Mouse (Mus musculus) heart, embryonic 16.5 days (tissue): ENCODE results near the gene Myt1. TPM values are rescaled to one million over a fixed set of nuclear protein-coding genes. Genes with fewer than 3 reads are reported as not detected.

ENCODE experiments used
- ATAC-seq: fragments of 200-750 bp; cut with Nextera tagmentation; replicated peaks from 2 replicates; pipeline ENCODE4 v1.8.0; 2017; ENCODE audit warnings: moderate number of reproducible peaks; ENCODE audit not compliant: insufficient read depth, low FRiP score; ENCODE audit errors: extremely low read depth
- H3K27ac ChIP-seq: fragments of 300-500 bp; sonication (generic); 2 replicates; pipeline ENCODE4 v1.5.1; 2014; ENCODE audit warnings: mild to moderate bottlenecking, low read length, control low read depth, moderate library complexity
- H3K27me3 ChIP-seq: fragments of 300-500 bp; sonication (generic); 2 replicates; pipeline ENCODE4 v1.6.1; 2014; ENCODE audit warnings: low read length, mixed read lengths; ENCODE audit not compliant: control insufficient read depth, insufficient read depth
- H3K36me3 ChIP-seq: fragments of 300-500 bp; sonication (generic); 2 replicates; pipeline ENCODE4 v1.6.1; 2014; ENCODE audit not compliant: control insufficient read depth, insufficient read depth
- H3K4me1 ChIP-seq: fragments of 300-500 bp; sonication (generic); 2 replicates; pipeline ENCODE4 v1.6.1; 2014; ENCODE audit warnings: low read length, mixed read lengths; ENCODE audit not compliant: control insufficient read depth, insufficient read depth
- H3K4me2 ChIP-seq: fragments of 300-500 bp; sonication (generic); 2 replicates; pipeline ENCODE4 v1.6.1; 2014; ENCODE audit warnings: low read depth, mild to moderate bottlenecking, control low read depth, low read length
- H3K4me3 ChIP-seq: fragments of 300-500 bp; sonication (generic); 2 replicates; pipeline ENCODE4 v1.5.1; 2014; ENCODE audit warnings: mild to moderate bottlenecking, control low read depth, low read length
- H3K9ac ChIP-seq: fragments of 300-500 bp; sonication (generic); 2 replicates; pipeline ENCODE4 v1.6.1; 2014; ENCODE audit warnings: low read length, control low read depth
- H3K9me3 ChIP-seq: fragments of 300-500 bp; sonication (generic); replicated peaks from 2 replicates; pipeline ENCODE4 v1.6.1; 2016; ENCODE audit warnings: low read length; ENCODE audit not compliant: control insufficient read depth
- WGBS: fragments of 180-500 bp; shearing (Covaris S2); extraction: QIAGEN DNeasy Blood & Tissue Kit; methylation state at CpG from one replicate; pipeline ENCODE4 v1.1.7; 2014; 5-methylcytosine and 5-hydroxymethylcytosine counted together
- polyA plus RNA-seq: library from polyadenylated mRNA; unstranded; fragments of >200 nt; fragmentation: Nextera tagmentation; extraction: Ambion mirVana; gene quantifications from 2 replicates; pipeline ENCODE4 v1.2.1, GENCODE M21; 2015

The Myt1 gene
- polyA plus RNA-seq, 1 experiment from 2014 or later = 0.08 TPM

- WGBS = 42% methylated on average over 2 of the region's 2 CpGs
Observed at GRCm38 (mm10) chr2:181829032-181829650, 66.0 kb downstream of the Myt1 start.

DNA sequence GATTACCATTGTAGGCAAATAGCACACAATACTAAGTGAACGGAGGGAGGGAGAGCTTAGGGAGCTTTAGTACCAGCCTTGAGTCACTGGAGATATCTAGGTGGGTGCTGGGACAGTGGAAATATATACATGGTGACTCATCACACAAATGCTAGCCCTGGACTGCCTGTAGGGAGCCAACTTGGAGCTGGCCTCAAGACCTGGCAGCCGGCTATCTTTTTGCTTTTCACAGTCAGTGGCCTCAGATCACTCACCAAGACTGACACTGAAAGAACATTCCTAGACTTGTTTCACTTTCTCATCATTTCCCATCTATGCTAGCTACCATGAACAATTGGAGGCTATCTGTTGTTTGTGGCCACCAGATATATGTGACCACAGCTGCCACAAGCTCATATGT lies 69.6 kb downstream of the Myt1 start:
- Histone ChIP-seq H3K4me1 (no peaks in the 10 kb centered on the region), H3K36me3 (no peaks in the 10 kb centered on the region), H3K9ac (no peak overlapping the region), H3K9me3 (no peaks in the 10 kb centered on the region), H3K4me2 (no peak overlapping the region), H3K4me3 (no peak overlapping the region), H3K27ac (no peak overlapping the region), H3K27me3 (no peaks in the 10 kb centered on the region)
- WGBS = 59% methylated on average over 2 of the region's 2 CpGs
- no peak for ATAC-seq

More at GRCm38 (mm10) chr2:181829032-181829650, 66.0 kb downstream of the Myt1 start:
- Histone ChIP-seq H3K4me2 (no peak overlapping the region), H3K36me3 (no peaks in the 10 kb centered on the region), H3K9me3 (no peaks in the 10 kb centered on the region), H3K27me3 (no peaks in the 10 kb centered on the region), H3K9ac (no peak overlapping the region), H3K4me3 (no peak overlapping the region), H3K4me1 (no peaks in the 10 kb centered on the region), H3K27ac (no peak overlapping the region)
- ATAC-seq = no peak

GRCm38 (mm10) chr2:181837372-181838292 lies 74.5 kb downstream of the Myt1 start, which contains the start of gene Pcmtd2:
Pcmtd2 (plus strand) TSS chr2:181837854.
- Histone ChIP-seq H3K36me3 (peaks cover 7% of the 10 kb centered on the region; the same call in 1 of the 2 replicates), H3K4me3 (peak within 1 kb of the TSS; percentile 67), H3K4me2 (peak within 1 kb of the TSS; percentile 81), H3K9ac (peak within 1 kb of the TSS; percentile 80), H3K9me3 (no peaks in the 10 kb centered on the region), H3K27ac (peak within 1 kb of the TSS; percentile 79), H3K27me3 (no peaks in the 10 kb centered on the region), H3K4me1 (peaks cover 8% of the 10 kb centered on the region)
- under 1% methylated on average over 35 of the region's 35 CpGs for WGBS
- peak; percentile 100 for ATAC-seq

DNA sequence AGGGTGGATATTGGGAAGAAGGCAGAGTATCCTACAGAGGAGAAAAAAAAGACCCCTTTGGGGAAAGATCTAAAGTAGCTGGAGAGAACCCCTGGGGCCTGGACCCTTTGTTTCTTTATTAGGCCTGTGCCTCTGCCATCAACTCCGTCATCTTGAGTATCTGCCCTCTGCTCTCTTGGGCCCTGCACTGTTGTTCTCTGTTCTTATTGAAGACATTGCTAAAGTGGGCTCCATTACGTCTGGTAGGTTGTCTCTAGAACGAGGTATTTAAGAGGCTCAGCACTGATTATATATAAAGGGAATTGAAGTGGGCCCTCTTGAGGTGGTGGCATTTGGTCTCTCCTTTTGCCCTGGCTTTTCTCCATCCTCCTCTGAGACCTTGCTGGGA lies 75.2 kb downstream of the Myt1 start:
- Histone ChIP-seq H3K36me3 (peaks cover 8% of the 10 kb centered on the region; the same call in 1 of the 2 replicates), H3K9ac (peak overlapping the region; percentile 80), H3K27ac (peak overlapping the region; percentile 79), H3K27me3 (no peaks in the 10 kb centered on the region), H3K4me1 (peaks cover 8% of the 10 kb centered on the region), H3K9me3 (no peaks in the 10 kb centered on the region), H3K4me3 (peak overlapping the region; percentile 67), H3K4me2 (peak overlapping the region; percentile 81)
- ATAC-seq = no peak
- 7% methylated on average over 3 of the region's 3 CpGs for WGBS

- peaks cover 34% of the 10 kb centered on the region for H3K36me3 ChIP-seq
- no peak overlapping the region for H3K4me3 ChIP-seq
- H3K9ac ChIP-seq = no peak overlapping the region
- no peak for ATAC-seq
- no peak overlapping the region for H3K27ac ChIP-seq
- no peaks in the 10 kb centered on the region for H3K9me3 ChIP-seq
- no peak overlapping the region for H3K4me2 ChIP-seq
- no peaks in the 10 kb centered on the region for H3K27me3 ChIP-seq
- WGBS = 79% methylated on average over 5 of the region's 5 CpGs
- no peaks in the 10 kb centered on the region for H3K4me1 ChIP-seq
Observed at GRCm38 (mm10) chr2:181845709-181846394, 82.7 kb downstream of the Myt1 start.

GRCm38 (mm10) chr2:181863791-181864535 lies 100.8 kb downstream of the Myt1 start, which contains the start of gene Polr3k:
Polr3k (plus strand) TSS chr2:181864337.
- no peaks in the 10 kb centered on the region for H3K9me3 ChIP-seq
- H3K9ac ChIP-seq = peak within 1 kb of the TSS; percentile 87
- peak within 1 kb of the TSS; percentile 81 for H3K27ac ChIP-seq
- H3K4me1 ChIP-seq = peaks cover 10% of the 10 kb centered on the region
- 0 out of 2 replicates have a peak, but pooled peaks cover 3% of the 10 kb centered on the region for H3K36me3 ChIP-seq
- ATAC-seq = peak; percentile 100
- H3K27me3 ChIP-seq = no peaks in the 10 kb centered on the region
- H3K4me3 ChIP-seq = peak within 1 kb of the TSS; percentile 90
- under 1% methylated on average over 35 of the region's 35 CpGs for WGBS
- H3K4me2 ChIP-seq = peak within 1 kb of the TSS; percentile 91

DNA sequence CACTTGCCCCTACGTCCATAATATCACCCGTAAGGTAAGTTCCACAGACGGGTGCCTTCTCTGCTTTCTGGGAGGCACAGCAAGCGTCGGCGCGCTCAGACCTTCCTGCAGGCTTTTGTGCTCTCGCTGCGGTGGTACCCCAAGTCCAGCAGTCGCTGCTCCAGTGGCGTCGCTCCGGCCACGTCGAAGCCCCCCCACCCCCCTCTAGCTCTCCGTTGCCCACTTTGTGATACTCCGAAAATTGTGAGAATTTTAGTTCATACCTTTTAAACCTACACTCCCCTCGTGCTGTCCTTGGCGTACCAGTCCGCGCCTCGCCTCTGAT lies 101.4 kb downstream of the Myt1 start:
- no peaks in the 10 kb centered on the region for H3K9me3 ChIP-seq
- WGBS = 0% methylated on average over 22 of the region's 22 CpGs
- H3K4me2 ChIP-seq = peak overlapping the region; percentile 91
- H3K4me3 ChIP-seq = peak overlapping the region; percentile 90
- H3K4me1 ChIP-seq = peaks cover 10% of the 10 kb centered on the region
- no peaks in the 10 kb centered on the region for H3K27me3 ChIP-seq
- peak overlapping the region; percentile 81 for H3K27ac ChIP-seq
- peaks cover 7% of the 10 kb centered on the region; the same call in 1 of the 2 replicates for H3K36me3 ChIP-seq
- peak; percentile 15; the same call in 1 of the 2 replicates for ATAC-seq
- peak overlapping the region; percentile 87 for H3K9ac ChIP-seq

- Histone ChIP-seq H3K27ac (no peak overlapping the region), H3K4me2 (no peak overlapping the region), H3K9ac (no peak overlapping the region), H3K36me3 (peaks cover 10% of the 10 kb centered on the region; the same call in 1 of the 2 replicates), H3K27me3 (no peaks in the 10 kb centered on the region), H3K9me3 (no peaks in the 10 kb centered on the region), H3K4me1 (peaks cover 10% of the 10 kb centered on the region), H3K4me3 (no peak overlapping the region)
- ATAC-seq = no peak
- 51% methylated on average over 5 of the region's 5 CpGs for WGBS
Observed at GRCm38 (mm10) chr2:181866931-181867330, 103.8 kb downstream of the Myt1 start.
